Mouse (Mus musculus) forebrain, embryonic 10.5 days (tissue): ENCODE data around the gene Stn1. TPM values are rescaled to one million over a fixed set of nuclear protein-coding genes. Genes with fewer than 3 reads are reported as not detected.

Experiments
- DNase-seq: peaks from one replicate; pipeline ENCODE4 v3.0.0-alpha.2; 2017; ENCODE audit warnings: low spot score; ENCODE audit errors: extremely low spot score
- H3K27ac ChIP-seq: fragments of 300-500 bp; sonication (generic); 2 replicates; pipeline ENCODE4 v1.5.1; 2016; ENCODE audit warnings: mild to moderate bottlenecking
- H3K27me3 ChIP-seq: fragments of 300-500 bp; sonication (generic); 2 replicates; pipeline ENCODE4 v1.6.1; 2016; ENCODE audit warnings: mild to moderate bottlenecking; ENCODE audit not compliant: poor library complexity, severe bottlenecking
- H3K36me3 ChIP-seq: fragments of 300-500 bp; sonication (generic); replicated peaks from 2 replicates; pipeline ENCODE4 v1.6.1; 2016; ENCODE audit warnings: mild to moderate bottlenecking, moderate library complexity
- H3K4me1 ChIP-seq: fragments of 300-500 bp; sonication (generic); 2 replicates; pipeline ENCODE4 v1.6.1; 2016
- H3K4me3 ChIP-seq: fragments of 300-500 bp; sonication (generic); 2 replicates; pipeline ENCODE4 v1.5.1; 2016; ENCODE audit warnings: mild to moderate bottlenecking, moderate library complexity
- H3K9me3 ChIP-seq: fragments of 300-500 bp; sonication (generic); 2 replicates; pipeline ENCODE4 v1.6.1; 2016; ENCODE audit warnings: mild to moderate bottlenecking, moderate library complexity
- WGBS: fragments of 180-500 bp; shearing (Covaris S2); methylation state at CpG from one replicate; pipeline ENCODE4 v1.1.7; 2016; 5-methylcytosine and 5-hydroxymethylcytosine counted together
- polyA plus RNA-seq: library from polyadenylated mRNA; unstranded; fragments of >200 nt; fragmentation: Nextera tagmentation; extraction: Ambion mirVana; gene quantifications from 2 replicates; pipeline ENCODE4 v1.2.1, GENCODE M21; 2016

Gene Stn1
- polyA plus RNA-seq, 1 experiment from 2014 or later, result 68.1 TPM

DNA sequence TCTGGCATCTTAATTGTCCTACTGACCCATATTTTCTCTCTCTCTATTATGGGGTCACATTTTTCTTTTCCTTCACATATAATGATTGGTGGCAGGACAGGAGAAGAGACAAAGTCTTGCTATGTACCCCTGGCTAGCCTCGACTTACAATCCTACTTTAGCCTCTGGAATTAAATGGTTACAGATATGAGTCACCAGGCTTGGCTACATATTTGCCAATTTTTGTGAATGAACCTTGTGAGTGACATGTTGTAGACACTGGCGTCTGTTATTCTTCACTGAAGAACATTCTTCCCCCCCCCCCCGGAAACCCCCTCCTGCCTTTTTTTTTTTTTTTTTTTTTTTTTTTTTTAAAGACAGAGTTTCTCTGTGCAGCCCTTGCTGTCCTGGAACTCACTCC lies 54.0 kb downstream of the Stn1 start:
- 79% methylated on average over 3 of the region's 3 CpGs for WGBS

DNA sequence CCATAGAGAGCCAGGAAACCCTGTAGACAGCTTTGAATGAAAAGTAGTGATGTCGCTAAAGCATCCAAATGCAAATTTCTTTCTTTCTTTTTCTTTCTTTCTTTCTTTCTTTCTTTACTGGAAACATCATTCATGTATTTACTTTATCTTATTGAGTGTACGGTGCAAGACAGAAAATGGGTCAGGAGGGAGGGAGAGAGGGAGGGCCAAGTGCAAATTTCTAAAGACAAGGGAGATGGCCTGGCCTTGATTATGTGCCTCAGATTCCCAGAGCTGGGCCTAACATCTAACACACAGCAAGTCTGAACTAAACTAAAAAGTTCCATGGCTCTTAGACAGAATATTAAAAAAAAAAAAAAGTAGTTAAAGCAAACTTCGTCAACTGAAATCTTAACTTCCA lies 63.9 kb downstream of the Stn1 start:
- peak overlapping the region; percentile 72 for H3K27ac ChIP-seq
- WGBS, result 79% methylated on average over 3 of the region's 3 CpGs
- H3K36me3 ChIP-seq, result no peaks in the 10 kb centered on the region

More for the DNA sequence above, 54.0 kb downstream of the Stn1 start:
- Histone ChIP-seq H3K36me3 (no peaks in the 10 kb centered on the region), H3K4me1 (peaks cover 9% of the 10 kb centered on the region), H3K27ac (no peak overlapping the region), H3K27me3 (no peaks in the 10 kb centered on the region), H3K4me3 (no peak overlapping the region), H3K9me3 (0 out of 2 replicates have a peak, but pooled peaks cover 5% of the 10 kb centered on the region)
- DNase-seq, result no peak

DNA sequence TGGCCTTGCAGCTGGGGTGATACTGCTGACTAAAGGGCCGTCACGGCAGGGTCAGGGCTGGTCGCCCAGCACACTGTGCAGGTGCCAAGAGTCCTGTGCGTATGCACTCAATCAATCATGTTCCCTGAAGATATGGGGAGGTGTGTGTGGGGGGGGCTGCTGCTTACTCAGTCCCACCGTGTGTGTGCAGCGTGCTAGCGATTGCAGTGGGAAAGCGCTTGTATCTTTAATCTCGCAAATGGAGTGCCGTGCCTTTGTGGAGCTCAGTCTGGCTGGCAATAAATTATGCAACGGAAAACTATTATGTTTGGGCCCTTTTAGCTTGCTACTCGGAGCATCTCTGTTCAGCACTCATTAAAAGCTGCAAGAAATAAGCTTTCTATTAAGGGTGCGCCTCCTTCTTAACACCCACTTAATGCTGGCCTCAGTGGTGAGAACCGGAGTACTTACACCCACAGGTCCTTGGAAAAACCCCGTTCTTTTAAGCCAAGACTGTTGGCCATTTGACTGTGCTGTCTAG lies 64.4 kb downstream of the Stn1 start:
- H3K4me1 ChIP-seq, result peaks cover 19% of the 10 kb centered on the region
- no peaks in the 10 kb centered on the region for H3K36me3 ChIP-seq
- 68% methylated on average over 15 of the region's 15 CpGs for WGBS
- H3K4me3 ChIP-seq, result no peak overlapping the region
- H3K9me3 ChIP-seq, result no peaks in the 10 kb centered on the region
- H3K27me3 ChIP-seq, result no peaks in the 10 kb centered on the region
- H3K27ac ChIP-seq, result peak overlapping the region; percentile 72
- DNase-seq, result no peak

More for the DNA sequence above, 63.9 kb downstream of the Stn1 start:
- DNase-seq, result no peak
- Histone ChIP-seq H3K27me3 (no peaks in the 10 kb centered on the region), H3K4me3 (no peak overlapping the region), H3K4me1 (peaks cover 19% of the 10 kb centered on the region), H3K9me3 (no peaks in the 10 kb centered on the region)

DNA sequence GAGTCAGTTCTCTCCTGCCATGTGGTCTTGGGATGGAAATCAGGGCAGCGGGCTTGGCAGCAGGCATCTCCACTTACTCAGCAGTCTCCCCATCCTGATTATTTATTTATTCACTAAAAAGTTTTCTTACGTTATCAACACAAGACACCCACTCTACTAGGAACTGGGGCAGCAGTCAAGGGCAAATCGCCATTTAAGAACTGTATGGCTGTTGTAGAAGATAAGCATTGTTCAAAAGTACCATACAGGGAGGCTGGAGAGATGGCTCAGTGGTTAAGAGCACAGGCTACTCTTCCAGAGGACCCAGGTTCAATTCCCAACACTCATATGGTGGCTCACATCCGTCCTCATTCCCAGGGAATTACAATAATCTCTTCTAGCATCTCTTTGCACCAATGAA lies 65.5 kb downstream of the Stn1 start:
- WGBS, result 79% methylated on average over 4 of the region's 4 CpGs
- H3K27me3 ChIP-seq, result no peaks in the 10 kb centered on the region
- no peak overlapping the region for H3K27ac ChIP-seq
- no peak for DNase-seq
- peaks cover 19% of the 10 kb centered on the region for H3K4me1 ChIP-seq
- H3K36me3 ChIP-seq, result no peaks in the 10 kb centered on the region
- no peak overlapping the region for H3K4me3 ChIP-seq
- H3K9me3 ChIP-seq, result no peaks in the 10 kb centered on the region

DNA sequence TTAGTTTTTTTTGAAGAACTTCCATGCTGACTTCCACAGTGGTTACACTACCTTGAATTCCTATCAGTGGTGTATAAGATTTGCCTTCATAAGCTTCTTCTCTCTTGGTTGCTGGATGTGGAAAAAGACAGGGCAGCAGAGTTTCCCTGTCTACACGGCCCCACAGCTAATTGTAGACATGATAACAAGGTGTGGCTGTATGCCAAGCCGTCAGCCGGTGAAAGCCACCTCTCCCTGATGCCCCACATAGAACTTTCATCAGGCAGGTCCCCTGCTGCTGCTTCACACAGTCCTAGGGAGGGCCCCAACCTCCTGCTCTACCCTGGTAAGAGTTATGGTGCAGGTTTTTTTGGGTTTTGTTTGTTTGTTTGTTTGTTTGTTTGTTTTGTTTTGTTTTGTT lies 68.6 kb downstream of the Stn1 start:
- Histone ChIP-seq H3K4me3 (no peak overlapping the region), H3K4me1 (peaks cover 31% of the 10 kb centered on the region), H3K27ac (no peak overlapping the region), H3K9me3 (no peaks in the 10 kb centered on the region), H3K36me3 (no peaks in the 10 kb centered on the region), H3K27me3 (peaks cover 9% of the 10 kb centered on the region)
- no peak for DNase-seq
- 80% methylated on average over 3 of the region's 3 CpGs for WGBS

DNA sequence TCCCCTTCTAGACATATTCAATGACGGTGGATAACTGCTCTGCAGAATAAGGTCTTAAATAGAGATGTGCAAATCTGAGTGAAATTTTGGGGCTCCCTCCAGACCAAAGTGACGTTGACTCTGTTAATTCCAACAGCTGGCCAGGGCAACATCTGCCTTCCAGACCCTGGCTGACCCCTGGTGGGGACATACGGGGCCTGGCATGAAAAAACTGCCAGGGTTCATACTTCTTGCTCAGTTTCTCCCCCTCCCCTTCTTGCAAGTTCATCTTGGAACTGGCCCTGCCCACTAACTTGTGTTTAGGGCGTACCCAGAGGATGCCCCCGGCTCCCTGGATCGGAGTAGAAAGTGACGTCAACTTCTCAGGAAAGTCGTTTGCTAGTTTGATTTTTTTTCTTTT lies 70.5 kb downstream of the Stn1 start:
- Histone ChIP-seq H3K27ac (no peak overlapping the region), H3K27me3 (peaks cover 20% of the 10 kb centered on the region), H3K4me3 (no peak overlapping the region), H3K4me1 (peaks cover 32% of the 10 kb centered on the region), H3K36me3 (peaks cover 5% of the 10 kb centered on the region), H3K9me3 (peaks cover 2% of the 10 kb centered on the region; the same call in 1 of the 2 replicates)
- DNase-seq, result no peak
- 84% methylated on average over 8 of the region's 8 CpGs for WGBS

DNA sequence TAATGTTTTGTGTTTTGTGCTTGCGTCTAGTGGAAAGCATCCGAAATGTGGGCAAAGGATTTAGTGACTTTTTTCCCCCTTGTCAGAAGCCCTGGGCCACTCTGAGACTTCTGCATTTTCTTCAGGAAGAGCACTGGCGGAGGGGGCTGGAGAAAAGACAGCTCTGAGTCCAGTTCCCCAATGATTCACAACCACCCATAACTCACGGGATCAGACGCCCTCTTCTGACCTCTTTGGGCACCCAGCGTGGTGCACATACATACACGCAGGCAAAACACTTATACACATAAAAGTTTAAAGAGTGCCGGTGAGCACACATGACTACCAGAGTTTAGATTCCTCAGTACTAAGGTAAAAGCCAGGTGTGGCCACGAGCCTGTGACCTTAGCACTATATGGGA lies 71.8 kb downstream of the Stn1 start:
- H3K27ac ChIP-seq, result no peak overlapping the region
- WGBS, result 64% methylated on average over 9 of the region's 9 CpGs
- DNase-seq, result no peak

DNA sequence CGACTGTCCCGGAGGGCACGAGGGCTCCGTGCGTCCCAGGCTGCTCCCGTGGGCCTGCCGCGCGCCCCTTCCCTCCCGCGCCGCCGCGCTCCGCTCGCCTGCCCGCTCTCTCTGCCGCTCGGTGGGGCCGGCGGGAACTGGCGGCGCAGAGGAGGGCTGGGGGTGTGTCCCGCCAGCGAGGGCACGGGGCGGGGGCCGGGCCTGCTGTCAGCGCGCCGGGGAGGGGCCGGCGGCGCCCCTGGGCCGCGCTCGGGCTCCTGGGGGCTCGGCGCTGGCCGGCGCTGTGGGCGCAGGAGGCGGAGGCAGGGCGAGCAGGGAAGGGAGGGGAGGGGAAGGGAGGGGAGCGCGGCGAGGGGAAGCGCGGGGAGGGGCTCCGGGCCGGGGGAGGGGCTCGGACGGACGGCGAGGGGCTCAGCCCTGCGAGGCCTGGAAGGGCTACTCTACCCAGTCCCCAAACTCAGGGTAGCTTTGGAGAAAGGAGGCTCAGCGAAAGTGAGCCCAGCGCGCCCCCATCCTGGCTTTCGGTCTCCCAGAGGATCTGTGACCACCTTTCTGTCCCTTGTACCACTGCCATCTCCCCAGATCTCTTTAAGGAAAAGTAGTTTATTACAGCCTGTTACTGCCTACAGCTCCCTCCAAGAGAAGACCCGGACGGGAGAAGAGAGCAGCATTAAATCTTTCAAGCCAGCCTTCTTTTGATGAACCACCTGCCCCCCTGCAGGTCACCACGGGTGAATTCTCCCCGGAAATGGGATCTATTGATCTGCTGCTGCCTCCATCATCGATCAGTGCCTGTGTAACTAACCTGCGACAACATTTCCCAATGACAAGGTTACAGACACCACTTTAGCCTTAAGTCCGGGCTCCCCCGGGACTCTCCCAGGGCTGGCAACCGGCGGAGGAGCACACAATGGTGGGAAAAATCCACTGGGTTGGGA lies 72.7 kb downstream of the Stn1 start, which contains the start of gene Sh3pxd2a:
TSS of gene Sh3pxd2a (minus strand) at position 98 of the 938 bp plus-strand sequence.
- Histone ChIP-seq H3K4me3 (peak within 1 kb of the TSS; percentile 81), H3K27me3 (peaks cover 29% of the 10 kb centered on the region), H3K9me3 (peaks cover 6% of the 10 kb centered on the region; the same call in 1 of the 2 replicates), H3K27ac (peak within 1 kb of the TSS; percentile 92), H3K36me3 (peaks cover 11% of the 10 kb centered on the region), H3K4me1 (peaks cover 45% of the 10 kb centered on the region)
- WGBS, result 1% methylated on average over 64 of the region's 70 CpGs
- DNase-seq, result peak; percentile 81

More for the DNA sequence above, 71.8 kb downstream of the Stn1 start:
- Histone ChIP-seq H3K4me3 (no peak overlapping the region), H3K9me3 (peaks cover 6% of the 10 kb centered on the region; the same call in 1 of the 2 replicates), H3K36me3 (peaks cover 11% of the 10 kb centered on the region), H3K4me1 (peaks cover 36% of the 10 kb centered on the region), H3K27me3 (peaks cover 26% of the 10 kb centered on the region)

DNA sequence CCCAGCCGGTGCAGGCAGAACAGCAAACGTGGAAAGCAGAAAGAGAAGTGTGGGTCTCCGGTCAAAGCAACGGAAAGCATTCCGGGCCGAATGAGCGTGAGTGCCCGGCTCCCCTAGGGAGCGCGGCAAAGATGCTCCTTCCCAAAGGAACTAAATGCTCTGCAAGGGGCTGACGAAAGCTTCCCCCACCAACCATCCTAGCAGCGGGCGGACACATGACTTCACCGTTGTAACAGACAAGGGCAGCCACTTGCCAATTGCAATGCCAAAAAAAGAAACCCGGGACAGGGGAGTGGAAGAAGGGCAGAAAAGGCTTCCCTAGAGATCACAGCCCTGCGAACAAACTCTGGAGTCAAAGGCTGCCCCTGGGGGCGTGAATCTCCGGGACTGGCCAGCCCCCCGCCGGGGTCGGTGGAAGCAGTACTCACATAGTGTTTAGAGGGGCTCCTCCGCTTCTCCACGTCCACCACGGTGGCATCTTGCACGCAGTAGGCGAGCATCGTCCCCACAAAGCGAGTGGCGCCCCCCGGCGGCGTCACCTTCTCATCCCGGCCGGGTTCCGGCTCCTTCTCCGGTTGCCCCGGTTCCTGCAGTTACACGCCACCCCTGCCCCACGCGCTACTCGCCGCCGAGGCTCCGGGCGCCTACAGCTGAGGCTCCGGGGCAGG lies 73.5 kb downstream of the Stn1 start:
- peak overlapping the region; percentile 81 for H3K4me3 ChIP-seq
- H3K36me3 ChIP-seq, result peaks cover 11% of the 10 kb centered on the region
- H3K9me3 ChIP-seq, result peaks cover 6% of the 10 kb centered on the region; the same call in 1 of the 2 replicates
- peaks cover 53% of the 10 kb centered on the region for H3K4me1 ChIP-seq
- peaks cover 29% of the 10 kb centered on the region for H3K27me3 ChIP-seq
- DNase-seq, result peak; percentile 75
- H3K27ac ChIP-seq, result peak overlapping the region; percentile 92
- WGBS, result under 1% methylated on average over 46 of the region's 46 CpGs

DNA sequence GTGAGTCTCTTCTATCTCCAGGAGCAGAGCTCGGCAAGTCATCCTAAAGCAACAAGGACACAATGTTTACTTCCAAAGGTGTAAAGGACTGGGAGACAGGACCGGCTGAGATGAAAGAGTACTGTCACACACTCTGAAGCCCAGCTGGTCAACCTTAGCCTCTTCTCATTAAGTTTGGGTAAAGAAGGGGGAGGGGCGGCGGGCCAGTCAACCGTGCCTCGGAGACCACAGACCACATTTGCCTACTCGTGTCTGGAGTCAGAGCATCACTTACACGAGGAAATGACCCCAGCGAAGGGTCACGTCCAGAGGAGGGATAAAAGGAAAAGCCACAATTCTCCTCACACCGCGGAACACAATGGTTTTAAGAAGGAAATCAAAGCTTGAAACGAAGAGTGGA lies 74.1 kb downstream of the Stn1 start:
- Histone ChIP-seq H3K27ac (peak overlapping the region; percentile 92), H3K27me3 (peaks cover 29% of the 10 kb centered on the region), H3K9me3 (peaks cover 6% of the 10 kb centered on the region; the same call in 1 of the 2 replicates), H3K4me3 (peak overlapping the region; percentile 81), H3K4me1 (peaks cover 59% of the 10 kb centered on the region), H3K36me3 (peaks cover 11% of the 10 kb centered on the region)
- DNase-seq, result peak; percentile 50
- WGBS, result under 1% methylated on average over 13 of the region's 13 CpGs

DNA sequence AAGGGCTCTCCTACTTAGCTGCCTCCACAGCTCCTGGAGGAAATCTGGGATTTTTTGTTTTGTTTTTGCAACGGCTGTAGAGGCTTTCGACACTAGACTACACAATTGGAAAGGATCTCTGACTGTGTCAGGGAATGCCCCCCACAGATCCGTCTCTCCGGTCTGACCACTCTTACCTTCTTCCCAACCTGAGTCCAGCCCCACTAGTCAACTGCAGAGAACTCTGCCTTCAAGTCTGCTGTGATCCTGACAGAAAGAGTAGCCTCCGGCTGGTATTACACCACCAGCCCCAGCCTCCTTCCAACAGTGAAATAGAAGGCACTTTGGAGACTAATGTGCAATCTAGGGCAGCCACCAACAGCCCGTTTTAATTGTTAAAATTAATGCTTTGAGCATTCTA lies 74.6 kb downstream of the Stn1 start:
- peaks cover 6% of the 10 kb centered on the region; the same call in 1 of the 2 replicates for H3K9me3 ChIP-seq
- 22% methylated on average over 6 of the region's 6 CpGs for WGBS
- peaks cover 29% of the 10 kb centered on the region for H3K27me3 ChIP-seq
- H3K27ac ChIP-seq, result no peak overlapping the region
- peaks cover 64% of the 10 kb centered on the region for H3K4me1 ChIP-seq
- H3K4me3 ChIP-seq, result peak overlapping the region; percentile 81
- H3K36me3 ChIP-seq, result peaks cover 11% of the 10 kb centered on the region
- no peak for DNase-seq

DNA sequence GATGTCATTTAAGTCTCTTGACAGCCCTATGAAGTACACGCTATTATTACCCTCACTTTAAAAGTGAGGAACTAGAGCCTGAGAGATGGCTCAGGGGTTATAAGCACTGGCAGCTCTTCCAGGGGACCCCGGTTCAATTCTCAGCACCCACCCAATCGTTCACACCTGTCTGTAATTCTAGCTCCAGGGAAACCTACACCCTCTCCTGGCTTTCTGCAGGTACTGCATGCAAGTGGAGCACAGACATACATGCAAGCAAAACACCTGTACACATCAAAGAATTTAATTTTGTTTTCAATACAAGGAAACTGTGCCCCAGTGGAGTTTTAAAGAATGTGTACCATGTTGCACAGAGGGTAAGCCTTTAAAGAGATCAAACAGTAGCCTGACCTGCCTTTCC lies 75.5 kb downstream of the Stn1 start:
- Histone ChIP-seq H3K4me3 (no peak overlapping the region), H3K27me3 (peaks cover 29% of the 10 kb centered on the region), H3K27ac (no peak overlapping the region), H3K36me3 (peaks cover 11% of the 10 kb centered on the region), H3K9me3 (peaks cover 6% of the 10 kb centered on the region; the same call in 1 of the 2 replicates), H3K4me1 (peaks cover 73% of the 10 kb centered on the region)
- 96% methylated on average over 3 of the region's 3 CpGs for WGBS
- no peak for DNase-seq
